Mouse (Mus musculus) neural tube, embryonic 12.5 days (tissue): ENCODE results near the gene Foxd1. TPM values are rescaled to one million over a fixed set of nuclear protein-coding genes. Genes with fewer than 3 reads are reported as not detected.

ENCODE experiments used
- ATAC-seq: fragments of 200-750 bp; cut with Nextera tagmentation; 2 replicates; pipeline ENCODE4 v1.8.0; 2017; ENCODE audit warnings: low read depth, mild to moderate bottlenecking, moderate TSS enrichment, moderate library complexity; ENCODE audit not compliant: low FRiP score
- H3K27ac ChIP-seq: fragments of 300-500 bp; sonication (generic); 2 replicates; pipeline ENCODE4 v1.5.1; 2016
- H3K27me3 ChIP-seq: fragments of 300-500 bp; sonication (generic); replicated peaks from 2 replicates; pipeline ENCODE4 v1.6.1; 2016; ENCODE audit warnings: mild to moderate bottlenecking
- H3K36me3 ChIP-seq: fragments of 300-500 bp; sonication (generic); 2 replicates; pipeline ENCODE4 v1.6.1; 2016; ENCODE audit warnings: mild to moderate bottlenecking
- H3K4me1 ChIP-seq: fragments of 300-500 bp; sonication (generic); 2 replicates; pipeline ENCODE4 v1.6.1; 2016
- H3K4me2 ChIP-seq: fragments of 300-500 bp; sonication (generic); replicated peaks from 2 replicates; pipeline ENCODE4 v1.6.1; 2016; ENCODE audit warnings: mild to moderate bottlenecking
- H3K4me3 ChIP-seq: fragments of 300-500 bp; sonication (generic); 2 replicates; pipeline ENCODE4 v1.5.1; 2016
- H3K9ac ChIP-seq: fragments of 300-500 bp; sonication (generic); 2 replicates; pipeline ENCODE4 v1.6.1; 2016; ENCODE audit warnings: mild to moderate bottlenecking
- H3K9me3 ChIP-seq: fragments of 300-500 bp; sonication (generic); 2 replicates; pipeline ENCODE4 v1.6.1; 2016; ENCODE audit warnings: mild to moderate bottlenecking
- WGBS: fragments of 180-500 bp; shearing (Covaris S2); methylation state at CpG from one replicate; pipeline ENCODE4 v1.1.7; 2016; 5-methylcytosine and 5-hydroxymethylcytosine counted together
- polyA plus RNA-seq: library from polyadenylated mRNA; unstranded; fragments of >200 nt; fragmentation: Nextera tagmentation; extraction: Ambion mirVana; gene quantifications from 2 replicates; pipeline ENCODE4 v1.2.1, GENCODE M21; 2016

Gene Foxd1
- polyA plus RNA-seq, 1 experiment from 2014 or later = 4.9 TPM

- Histone ChIP-seq H3K27ac (no peak overlapping the region), H3K9ac (no peak overlapping the region), H3K36me3 (no peaks in the 10 kb centered on the region), H3K9me3 (no peaks in the 10 kb centered on the region), H3K4me3 (no peak overlapping the region), H3K4me1 (peaks cover 24% of the 10 kb centered on the region), H3K4me2 (peak overlapping the region; percentile 45; the same call in 1 of the 2 replicates), H3K27me3 (peaks cover 86% of the 10 kb centered on the region)
- ATAC-seq = no peak
- WGBS = 6% methylated on average over 6 of the region's 6 CpGs
Measured at GRCm38 (mm10) chr13:98356973-98357425, 3.0 kb downstream of the Foxd1 start.

GRCm38 (mm10) chr13:98357433-98358423, 3.7 kb downstream of the Foxd1 start:
- Histone ChIP-seq H3K4me3 (peak overlapping the region; percentile 15), H3K9me3 (no peaks in the 10 kb centered on the region), H3K36me3 (no peaks in the 10 kb centered on the region), H3K4me1 (peaks cover 24% of the 10 kb centered on the region), H3K27ac (no peak overlapping the region), H3K27me3 (peaks cover 86% of the 10 kb centered on the region), H3K9ac (0 out of 2 replicates have a peak overlapping the region, but pooled peaks have one; percentile 21), H3K4me2 (peak overlapping the region; percentile 45)
- ATAC-seq = no peak
- 1% methylated on average over 18 of the region's 18 CpGs for WGBS

- Histone ChIP-seq H3K9ac (0 out of 2 replicates have a peak overlapping the region, but pooled peaks have one; percentile 21), H3K4me3 (peak overlapping the region; percentile 15; the same call in 1 of the 2 replicates), H3K27me3 (peaks cover 87% of the 10 kb centered on the region), H3K4me1 (peaks cover 24% of the 10 kb centered on the region), H3K4me2 (peak overlapping the region; percentile 45), H3K36me3 (no peaks in the 10 kb centered on the region), H3K27ac (no peak overlapping the region), H3K9me3 (no peaks in the 10 kb centered on the region)
- WGBS = 1% methylated on average over 23 of the region's 23 CpGs
- ATAC-seq = peak; percentile 37; the same call in 1 of the 2 replicates
Measured at GRCm38 (mm10) chr13:98358424-98359181, 4.6 kb downstream of the Foxd1 start.

- peaks cover 85% of the 10 kb centered on the region for H3K27me3 ChIP-seq
Measured at GRCm38 (mm10) chr13:98359337-98359736, 5.3 kb downstream of the Foxd1 start.

GRCm38 (mm10) chr13:98360391-98360790, 6.3 kb downstream of the Foxd1 start:
- H3K4me3 ChIP-seq = no peak overlapping the region
- H3K9me3 ChIP-seq = no peaks in the 10 kb centered on the region
- peaks cover 85% of the 10 kb centered on the region for H3K27me3 ChIP-seq
- H3K27ac ChIP-seq = no peak overlapping the region
- no peak for ATAC-seq
- 4% methylated on average over 6 of the region's 6 CpGs for WGBS
- peaks cover 6% of the 10 kb centered on the region for H3K4me1 ChIP-seq
- H3K4me2 ChIP-seq = no peak overlapping the region
- no peak overlapping the region for H3K9ac ChIP-seq
- H3K36me3 ChIP-seq = no peaks in the 10 kb centered on the region

More at GRCm38 (mm10) chr13:98359337-98359736, 5.3 kb downstream of the Foxd1 start:
- peaks cover 16% of the 10 kb centered on the region for H3K4me1 ChIP-seq
- WGBS = under 1% methylated on average over 8 of the region's 8 CpGs
- H3K36me3 ChIP-seq = no peaks in the 10 kb centered on the region
- H3K9me3 ChIP-seq = no peaks in the 10 kb centered on the region
- no peak for ATAC-seq
- no peak overlapping the region for H3K9ac ChIP-seq
- no peak overlapping the region for H3K27ac ChIP-seq
- H3K4me2 ChIP-seq = peak overlapping the region; percentile 45
- no peak overlapping the region for H3K4me3 ChIP-seq

GRCm38 (mm10) chr13:98361161-98361560, 7.1 kb downstream of the Foxd1 start:
- no peak overlapping the region for H3K4me3 ChIP-seq
- no peak overlapping the region for H3K27ac ChIP-seq
- H3K4me2 ChIP-seq = no peak overlapping the region
- peaks cover 9% of the 10 kb centered on the region for H3K4me1 ChIP-seq
- ATAC-seq = no peak
- no peaks in the 10 kb centered on the region for H3K9me3 ChIP-seq
- WGBS = 6% methylated on average over 5 of the region's 5 CpGs
- H3K9ac ChIP-seq = no peak overlapping the region
- peaks cover 84% of the 10 kb centered on the region for H3K27me3 ChIP-seq
- no peaks in the 10 kb centered on the region for H3K36me3 ChIP-seq

- Histone ChIP-seq H3K9me3 (no peaks in the 10 kb centered on the region), H3K27me3 (peaks cover 93% of the 10 kb centered on the region), H3K36me3 (no peaks in the 10 kb centered on the region), H3K4me3 (no peak overlapping the region), H3K4me1 (peaks cover 16% of the 10 kb centered on the region), H3K27ac (no peak overlapping the region), H3K4me2 (no peak overlapping the region), H3K9ac (no peak overlapping the region)
- ATAC-seq = no peak
- 3% methylated on average over 4 of the region's 4 CpGs for WGBS
Measured at GRCm38 (mm10) chr13:98363046-98363445, 9.0 kb downstream of the Foxd1 start.

- ATAC-seq = no peak
- Histone ChIP-seq H3K4me2 (no peak overlapping the region), H3K27me3 (peaks cover 94% of the 10 kb centered on the region), H3K27ac (no peak overlapping the region), H3K9ac (no peak overlapping the region), H3K4me1 (peaks cover 13% of the 10 kb centered on the region), H3K4me3 (no peak overlapping the region), H3K9me3 (no peaks in the 10 kb centered on the region), H3K36me3 (no peaks in the 10 kb centered on the region)
- WGBS = 1% methylated on average over 8 of the region's 8 CpGs
Measured at GRCm38 (mm10) chr13:98365081-98365480, 11.0 kb downstream of the Foxd1 start.

GRCm38 (mm10) chr13:98365766-98366421, 11.9 kb downstream of the Foxd1 start:
- no peak; the same call in 1 of the 2 replicates for ATAC-seq
- under 1% methylated on average over 52 of the region's 52 CpGs for WGBS
- H3K4me3 ChIP-seq = peak overlapping the region; percentile 22
- no peaks in the 10 kb centered on the region for H3K9me3 ChIP-seq
- H3K4me2 ChIP-seq = peak overlapping the region; percentile 56
- H3K27me3 ChIP-seq = peaks cover 92% of the 10 kb centered on the region
- peaks cover 13% of the 10 kb centered on the region for H3K4me1 ChIP-seq
- H3K36me3 ChIP-seq = no peaks in the 10 kb centered on the region
- H3K27ac ChIP-seq = no peak overlapping the region
- H3K9ac ChIP-seq = no peak overlapping the region; the same call in 1 of the 2 replicates

GRCm38 (mm10) chr13:98366469-98367275, 12.6 kb downstream of the Foxd1 start:
- H3K36me3 ChIP-seq = no peaks in the 10 kb centered on the region
- H3K4me2 ChIP-seq = peak overlapping the region; percentile 56
- under 1% methylated on average over 43 of the region's 43 CpGs for WGBS
- peaks cover 91% of the 10 kb centered on the region for H3K27me3 ChIP-seq
- H3K4me1 ChIP-seq = peaks cover 13% of the 10 kb centered on the region
- no peak overlapping the region for H3K27ac ChIP-seq
- no peak for ATAC-seq
- no peak overlapping the region for H3K9ac ChIP-seq
- H3K4me3 ChIP-seq = peak overlapping the region; percentile 22
- no peaks in the 10 kb centered on the region for H3K9me3 ChIP-seq

- Histone ChIP-seq H3K4me1 (peaks cover 13% of the 10 kb centered on the region), H3K4me2 (no peak overlapping the region), H3K9ac (no peak overlapping the region), H3K27ac (no peak overlapping the region), H3K4me3 (no peak overlapping the region), H3K36me3 (no peaks in the 10 kb centered on the region), H3K9me3 (no peaks in the 10 kb centered on the region), H3K27me3 (peaks cover 86% of the 10 kb centered on the region)
- no peak for ATAC-seq
- 18% methylated on average over 3 of the region's 3 CpGs for WGBS
Measured at GRCm38 (mm10) chr13:98367601-98368000, 13.6 kb downstream of the Foxd1 start.
